Mouse (Mus musculus): ENCODE data around the gene Cabcoco1.

GRCm38 (mm10) chr10:68558105-68558827 is 16.6 kb upstream of the Cabcoco1 start:
- TF ChIP-seq TAL1 (conservative IDR thresholded peaks at IDR 0.05; ENCODE audit: low read depth, low read length) (no peak), CTCF (IDR thresholded peaks at IDR 0.05; ENCODE audit: low read depth, low read length) (no peak), GATA1 (IDR thresholded peaks at IDR 0.05; ENCODE audit: borderline replicate concordance, low read length) (no peak)

Data from G1E (cell line).